Mouse (Mus musculus): Measurements from ENCODE around the gene Tas2r138. TPM values are rescaled to one million over a fixed set of nuclear protein-coding genes. Genes with fewer than 3 reads are reported as not detected.

Tas2r138 gene
- not detected in 2 replicates for polyA plus RNA-seq (2012; rRNA removed; ENCODE audit: low replicate concordance)

GRCm38 (mm10) chr6:40613260-40613852, at the start of gene Tas2r138:
TSS of gene Tas2r138 (minus strand) at chr6:40613310.

GRCm38 (mm10) chr6:40628406-40629000, 15.4 kb upstream of the Tas2r138 start, which contains the start of gene Mgam:
TSS of gene Mgam (plus strand) at chr6:40628831.

GRCm38 (mm10) chr6:40585645-40586044, 27.5 kb downstream of the Tas2r138 start, which contains the start of gene Clec5a:
TSS of gene Clec5a (minus strand) at chr6:40585821.

GRCm38 (mm10) chr6:40569187-40569586, 43.9 kb downstream of the Tas2r138 start, which contains the start of gene Olfr460:
TSS of gene Olfr460 (plus strand) at chr6:40569487.

Other genes with a start within 250 kb of the Tas2r138 start
- 3.1 and 3.7 TPM in 2 replicates for gene E330009J07Rik, start 177.2 kb downstream of the Tas2r138 start, polyA plus RNA-seq (2012; rRNA removed; ENCODE audit: low replicate concordance)
- gene Wee2, start 174.2 kb downstream of the Tas2r138 start, polyA plus RNA-seq (2012; rRNA removed; ENCODE audit: low replicate concordance), result not detected in 2 replicates
- gene Ssbp1, start 142.0 kb downstream of the Tas2r138 start, polyA plus RNA-seq (2012; rRNA removed; ENCODE audit: low replicate concordance), result 3.0 and 3.9 TPM in 2 replicates
- gene Tas2r137, start 122.1 kb downstream of the Tas2r138 start, polyA plus RNA-seq (2012; rRNA removed; ENCODE audit: low replicate concordance), result not detected in 2 replicates
- not detected in 2 replicates for gene Tas2r108, start 119.8 kb downstream of the Tas2r138 start, polyA plus RNA-seq (2012; rRNA removed; ENCODE audit: low replicate concordance)
- not detected in 2 replicates for gene Prss37, start 93.8 kb downstream of the Tas2r138 start, polyA plus RNA-seq (2012; rRNA removed; ENCODE audit: low replicate concordance)
- gene Olfr461, start 58.3 kb downstream of the Tas2r138 start, polyA plus RNA-seq (2012; rRNA removed; ENCODE audit: low replicate concordance), result not detected in 2 replicates
- not detected in 2 replicates for gene Olfr460, start 43.8 kb downstream of the Tas2r138 start, polyA plus RNA-seq (2012; rRNA removed; ENCODE audit: low replicate concordance)
- gene Clec5a, start 27.5 kb downstream of the Tas2r138 start, polyA plus RNA-seq (2012; rRNA removed; ENCODE audit: low replicate concordance), result not detected in 2 replicates
- gene Mgam, start 15.5 kb upstream of the Tas2r138 start, polyA plus RNA-seq (2012; rRNA removed; ENCODE audit: low replicate concordance), result 178 and 242 TPM in 2 replicates